Mouse (Mus musculus) CH12.LX (cell line): ENCODE results near the gene Olfr670. TPM values are rescaled to one million over a fixed set of nuclear protein-coding genes. Genes with fewer than 3 reads are reported as not detected.
A peak's percentile ranks its signal among the peaks of the same experiment; 100 is the strongest.
"Not testable (repeated sequence)": the region's sequence is repeated elsewhere in the genome, so short reads cannot be mapped to it uniquely, and the experiment has no call there.

Experiments
- DNase-seq: peaks from one replicate; pipeline ENCODE4 v3.0.0-alpha.2; 2013; ENCODE audit errors: extremely low read depth
- H3K27ac ChIP-seq: 2 replicates; pipeline ENCODE4 v1.5.1; 2012; ENCODE audit warnings: low read depth, mild to moderate bottlenecking, control low read depth, moderate library complexity; ENCODE audit not compliant: insufficient read depth
- H3K27me3 ChIP-seq: replicated peaks from 2 replicates; pipeline ENCODE3; 2012; ENCODE audit warnings: inconsistent platforms
- H3K36me3 ChIP-seq, 2 experiments: replicated peaks in 1 of 2; 2 replicates each; pipeline versions ENCODE3 to v1.6.1; 2012; ENCODE audit warnings: inconsistent platforms in 1 of 2, low read length in 1 of 2, mild to moderate bottlenecking in 1 of 2, mixed read lengths in 1 of 2, moderate library complexity in 1 of 2; ENCODE audit not compliant: control insufficient read depth in 1 of 2, insufficient read depth in 1 of 2
- H3K4me1 ChIP-seq, 2 experiments: 2 replicates each; pipeline ENCODE4 v1.6.1; 2012; ENCODE audit warnings: inconsistent platforms in 1 of 2, moderate library complexity in 1 of 2; ENCODE audit not compliant: insufficient read depth in 2 of 2, control insufficient read depth in 1 of 2
- H3K4me2 ChIP-seq: 2 replicates; pipeline ENCODE4 v1.6.1; 2012; ENCODE audit warnings: low read depth, mild to moderate bottlenecking, control low read depth; ENCODE audit not compliant: poor library complexity, insufficient read depth, severe bottlenecking
- H3K4me3 ChIP-seq, 3 experiments: fragments of 150-350 bp in 1 of 3; sonication (generic) in 1 of 3; replicated peaks in 1 of 3; 2 replicates each; pipeline versions ENCODE3 to v1.5.1; 2011 to 2012; ENCODE audit warnings: low read depth in 2 of 3, low read length in 2 of 3, mild to moderate bottlenecking in 2 of 3, moderate library complexity in 2 of 3, control low read depth in 1 of 3, improper control_type of control experiment in 1 of 3, inconsistent platforms in 1 of 3, mixed read lengths in 1 of 3; ENCODE audit not compliant: poor library complexity in 1 of 3
- H3K79me2 ChIP-seq: replicated peaks from 2 replicates; pipeline ENCODE4 v1.6.1; 2012; ENCODE audit warnings: mild to moderate bottlenecking, moderate library complexity; ENCODE audit not compliant: control insufficient read depth, poor library complexity, insufficient read depth, severe bottlenecking; ENCODE audit errors: extremely low read depth
- H3K9ac ChIP-seq: 2 replicates; pipeline ENCODE4 v1.6.1; 2012; ENCODE audit warnings: low read depth, mild to moderate bottlenecking, control low read depth, moderate library complexity; ENCODE audit not compliant: insufficient read depth
- H3K9me3 ChIP-seq: replicated peaks from 2 replicates; pipeline ENCODE3; 2012; ENCODE audit warnings: low read length, inconsistent platforms, mixed read lengths
- CHD1 ChIP-seq: IDR thresholded peaks from 2 replicates; pipeline ENCODE4 v1.6.1; 2012; ENCODE audit warnings: low read depth, low read length, improper control_type of control experiment, inconsistent platforms
- CTCF ChIP-seq, 2 experiments: IDR thresholded peaks in 1 of 2; conservative IDR thresholded peaks in 1 of 2; 2 replicates each; pipeline ENCODE4 v1.5.1; 2011 to 2012; ENCODE audit warnings: low read depth in 2 of 2, low read length in 2 of 2, improper control_type of control experiment in 1 of 2, inconsistent platforms in 1 of 2, mild to moderate bottlenecking in 1 of 2, moderate library complexity in 1 of 2
- ETS1 ChIP-seq: conservative IDR thresholded peaks from 2 replicates; pipeline ENCODE4 v1.6.1; 2012; ENCODE audit warnings: low read depth, mild to moderate bottlenecking, inconsistent platforms, low read length, improper control_type of control experiment, moderate library complexity
- IRF4 ChIP-seq: IDR thresholded peaks from 2 replicates; pipeline ENCODE4 v1.6.1; 2014; ENCODE audit warnings: low read depth, mild to moderate bottlenecking, inconsistent platforms, low read length, improper control_type of control experiment
- MEF2A ChIP-seq: IDR thresholded peaks from 2 replicates; pipeline ENCODE4 v1.6.1; 2014; ENCODE audit warnings: low read depth, mild to moderate bottlenecking, inconsistent platforms, low read length, improper control_type of control experiment, borderline replicate concordance
- MXI1 ChIP-seq: IDR thresholded peaks from 2 replicates; pipeline ENCODE4 v1.6.1; 2011; ENCODE audit warnings: mild to moderate bottlenecking, low read depth, low read length, improper control_type of control experiment
- NRF1 ChIP-seq: IDR thresholded peaks from 2 replicates; pipeline ENCODE4 v1.6.1; 2014; ENCODE audit warnings: low read depth, mild to moderate bottlenecking, inconsistent platforms, low read length, improper control_type of control experiment, moderate library complexity
- POLR2AphosphoS2 ChIP-seq: IDR thresholded peaks from 2 replicates; pipeline ENCODE4 v1.6.1; 2011; ENCODE audit warnings: low read depth, low read length, improper control_type of control experiment
- RAD21 ChIP-seq: IDR thresholded peaks from 2 replicates; pipeline ENCODE4 v1.6.1; 2011; ENCODE audit warnings: low read depth, mild to moderate bottlenecking, low read length, improper control_type of control experiment, moderate library complexity
- USF1 ChIP-seq: IDR thresholded peaks from 2 replicates; pipeline ENCODE4 v1.6.1; 2014; ENCODE audit warnings: low read depth, mild to moderate bottlenecking, inconsistent platforms, low read length, improper control_type of control experiment
- ZC3H11A ChIP-seq: IDR thresholded peaks from 2 replicates; pipeline ENCODE4 v1.6.1; 2012; ENCODE audit warnings: low read depth, mild to moderate bottlenecking, inconsistent platforms, low read length, improper control_type of control experiment
- ZNF384 ChIP-seq: IDR thresholded peaks from 2 replicates; pipeline ENCODE4 v1.6.1; 2012; ENCODE audit warnings: low read depth, low read length, improper control_type of control experiment, inconsistent platforms
- dilution Hi-C: fragments of 300-500 bp; cut with MboI; formaldehyde crosslinking; loops from 2 replicates; pipeline ENCODE4 v1.14.3; 2020; ENCODE audit warnings: low sequenced_read_pairs; ENCODE audit not compliant: extremely low pct_unique_long_range_greater_than_20kb, extremely low pct_ligation_motif_present
- in situ Hi-C: fragments of 300-500 bp; cut with MboI; formaldehyde crosslinking; loops from 3 replicates; pipeline ENCODE4 v1.14.3; 2019; ENCODE audit warnings: low sequenced_read_pairs, low pct_ligation_motif_present, low pct_unique_long_range_greater_than_20kb, mixed read lengths
- polyA plus RNA-seq: library from polyadenylated mRNA; unstranded; fragments of >175 nt; gene quantifications from 2 replicates; pipeline ENCODE4 v1.2.1, GENCODE M21; 2012; ENCODE audit warnings: low read depth; ENCODE audit not compliant: insufficient read length
- total RNA-seq, 2 experiments: library from RNA; depleted of rRNA; stranded (reverse); fragments of 300-350 nt in 1 of 2; fragments of >200 nt in 1 of 2; gene quantifications; 2 replicates each; pipeline ENCODE4 v1.2.3; 2012 to 2014

Gene Olfr670
- total and polyA plus RNA-seq, 3 experiments, result not detected

- no peaks in the 10 kb centered on the region for H3K9me3 ChIP-seq
- H3K9ac ChIP-seq, result no peak within 1 kb of the TSS
- no peaks in the 10 kb centered on the region for H3K4me1 ChIP-seq
- H3K27ac ChIP-seq, result no peak within 1 kb of the TSS
- H3K4me2 ChIP-seq, result no peak within 1 kb of the TSS
- no peaks in the 10 kb centered on the region for H3K36me3 ChIP-seq
- H3K4me3 ChIP-seq, result no peak within 1 kb of the TSS
- TF ChIP-seq ZNF384 (no peak), NRF1 (no peak), IRF4 (no peak), MXI1 (no peak), USF1 (no peak), MEF2A (no peak), POLR2AphosphoS2 (no peak), CHD1 (no peak), ZC3H11A (no peak), ETS1 (no peak)
- in situ Hi-C loops (no loop called here), dilution Hi-C loops (no loop called here)
- DNase-seq, result no peak
- no peaks in the 10 kb centered on the region for H3K27me3 ChIP-seq
- H3K79me2 ChIP-seq, result no peaks in the 10 kb centered on the region
These were observed 16.6 kb upstream of the Olfr670 start, which contains the start of gene Olfr671 for GRCm38 (mm10) chr7:104979026-104979425. TSS of gene Olfr671 (minus strand) at chr7:104979126.

- H3K9ac ChIP-seq, H3K4me3 ChIP-seq, H3K36me3 ChIP-seq, H3K27ac ChIP-seq, H3K9me3 ChIP-seq, in situ Hi-C loops, H3K4me1 ChIP-seq, H3K4me2 ChIP-seq, H3K27me3 ChIP-seq, dilution Hi-C loops, H3K79me2 ChIP-seq: not testable (repeated sequence)
- peak; percentile 14 for DNase-seq
- TF ChIP-seq RAD21, result peak; percentile 28
- TF ChIP-seq CTCF (conservative IDR thresholded peaks at IDR 0.05 in 1 of 2, IDR thresholded peaks at IDR 0.05 in 1 of 2; ENCODE audit: low read depth in 2 of 2, low read length in 2 of 2), result peak in 1 of 2 experiments; percentile 39; a peak in 1 of 4 replicates
These were observed 10.1 kb upstream of the Olfr670 start for GRCm38 (mm10) chr7:104972507-104972906.

GRCm38 (mm10) chr7:104950234-104950633, 12.2 kb downstream of the Olfr670 start:
- DNase-seq, H3K36me3 ChIP-seq, H3K4me3 ChIP-seq, H3K27ac ChIP-seq, H3K27me3 ChIP-seq, H3K79me2 ChIP-seq, dilution Hi-C loops, in situ Hi-C loops, H3K9ac ChIP-seq, H3K9me3 ChIP-seq, H3K4me2 ChIP-seq, H3K4me1 ChIP-seq: not testable (repeated sequence)
